Mouse (Mus musculus) gastrocnemius, postnatal 36 days (tissue): ENCODE data around the gene Gm3298. TPM values are rescaled to one million over a fixed set of nuclear protein-coding genes. Genes with fewer than 3 reads are reported as not detected.
"Not testable (repeated sequence)": the region's sequence is repeated elsewhere in the genome, so short reads cannot be mapped to it uniquely, and the experiment has no call there.

ENCODE experiments used
- DNase-seq, 2 experiments: peaks; one replicate each; pipeline ENCODE4 v3.0.0; 2022
- intact Hi-C: fragments of 180-260 bp; cut with DNase I; formaldehyde crosslinking; loops from one replicate; pipeline ENCODE4 v1.15.1; 2025
- long read RNA-seq, 2 experiments: library from polyadenylated mRNA; stranded (forward); transcript quantifications; one replicate each; pipeline ENCODE4 v2.0.0; 2021
- total RNA-seq, 2 experiments: library from RNA; stranded (reverse); gene quantifications; 2 replicates each; pipeline ENCODE4 v1.2.3; 2021

The Gm3298 gene
- not detected for total RNA-seq
- long read RNA-seq, experiment 1, result 0 reads
- long read RNA-seq, experiment 2, result 0 reads

DNA sequence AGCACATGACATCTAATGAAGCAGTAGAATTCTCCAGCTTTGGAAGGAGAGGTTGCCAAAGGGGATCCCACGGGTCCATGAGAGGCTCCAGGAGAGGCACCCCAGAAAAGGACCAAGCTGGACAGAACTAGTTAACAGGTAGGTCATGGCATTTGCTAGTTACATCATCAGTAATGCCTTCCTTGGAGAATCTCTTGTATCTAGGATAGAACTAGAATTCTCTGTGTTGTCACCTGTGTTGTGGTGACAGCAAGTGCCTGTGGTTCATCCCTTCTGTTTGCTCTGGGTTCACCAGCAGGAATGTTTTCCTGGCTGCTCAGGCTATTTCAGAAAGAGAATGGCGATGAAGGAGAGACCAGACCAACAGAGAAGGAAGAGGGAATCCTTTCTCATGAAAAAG is at the start of gene Gm3298:
Gene Gm3298, plus strand, starts transcription at position 301 of the 400 bp plus-strand sequence.
- intact Hi-C loops, result not testable (repeated sequence)

DNA sequence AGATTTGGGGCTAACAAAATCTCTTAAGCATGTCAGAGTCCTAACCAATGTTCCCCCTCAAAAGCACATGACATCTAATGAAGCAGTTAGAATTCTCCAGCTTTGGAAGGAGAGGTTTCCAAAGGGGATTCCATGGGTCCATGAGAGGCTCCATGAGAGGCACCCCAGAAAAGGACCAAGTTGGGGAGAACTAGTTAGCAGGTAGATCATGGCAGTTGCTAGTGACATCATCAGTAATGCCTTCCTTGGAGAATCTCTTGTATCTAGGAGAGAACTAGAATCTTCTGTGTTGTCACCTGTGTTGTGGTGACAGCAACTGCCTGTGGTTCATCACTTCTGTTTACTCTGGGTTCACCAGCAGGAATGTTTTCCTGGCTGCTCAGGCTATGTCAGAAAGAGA is 32.1 kb upstream of the Gm3298 start, which contains the start of gene Gm8297:
Gene Gm8297, plus strand, starts transcription at position 301 of the 400 bp plus-strand sequence.
- DNase-seq, intact Hi-C loops: not testable (repeated sequence)

More for the DNA sequence above, at the start of gene Gm3298:
- DNase-seq, result not testable (repeated sequence)

- intact Hi-C loops, DNase-seq: not testable (repeated sequence)
Measured at GRCm38 (mm10) chr14:5050329-5050728, 34.6 kb downstream of the Gm3298 start, which contains the start of gene 4930555G01Rik. Gene 4930555G01Rik, plus strand, starts transcription at chr14:5050629.

Other genes with a start within 250 kb of the Gm3298 start
- not detected for gene Gm9602, start 239.6 kb upstream of the Gm3298 start, total RNA-seq
- gene Gm3269, start 177.8 kb upstream of the Gm3298 start, total RNA-seq, result not detected
- gene Gm3264, start 160.3 kb upstream of the Gm3298 start, total RNA-seq, result under 1 TPM in 1 of 2 experiments, not detected in 1; 0.89 TPM
- not detected for gene Gm3278, start 123.5 kb upstream of the Gm3298 start, total RNA-seq
- not detected for gene Gm8297, start 32.0 kb upstream of the Gm3298 start, total RNA-seq
- gene 4930555G01Rik, start 34.7 kb downstream of the Gm3298 start, total RNA-seq, result not detected
- under 1 TPM in 1 of 2 experiments, not detected in 1; 0.27 TPM for gene Gm8281, start 55.1 kb downstream of the Gm3298 start, total RNA-seq
- not detected for gene Gm8279, start 115.6 kb downstream of the Gm3298 start, total RNA-seq
- gene Gm3317, start 148.6 kb downstream of the Gm3298 start, total RNA-seq, result not detected
- gene Gm8271, start 169.9 kb downstream of the Gm3298 start, total RNA-seq, result not detected
- gene Gm3526, start 244.7 kb downstream of the Gm3298 start, total RNA-seq, result not detected